Mouse (Mus musculus) liver, adult 2 months (tissue): ENCODE data around the gene Myh10.

Source experiments
- CTCF ChIP-seq: fragments of 200-500 bp; IDR thresholded peaks from 2 replicates; pipeline ENCODE4 v1.5.1; 2011; ENCODE audit warnings: low read depth, low read length, control low read depth
- POLR2A ChIP-seq: fragments of 200-500 bp; IDR thresholded peaks from 2 replicates; pipeline ENCODE4 v1.6.1; 2011; ENCODE audit warnings: low read length, control low read depth; ENCODE audit not compliant: insufficient read depth; ENCODE audit errors: extremely low read depth

- TF ChIP-seq CTCF (no peak), POLR2A (no peak)
These were observed 166.0 kb downstream of the Myh10 start for GRCm38 (mm10) chr11:68857329-68857728.
